Mouse (Mus musculus) myocyte (in vitro differentiated cells): ENCODE results near the gene Cfb. TPM values are rescaled to one million over a fixed set of nuclear protein-coding genes. Genes with fewer than 3 reads are reported as not detected.

Experiments used
- H3K27me3 ChIP-seq: one replicate; pipeline ENCODE4 v1.6.1; 2011; ENCODE audit not compliant: control insufficient read depth, insufficient read depth, insufficient read length
- H3K36me3 ChIP-seq: one replicate; pipeline ENCODE4 v1.6.1; 2011; ENCODE audit not compliant: control insufficient read depth, insufficient read depth
- H3K4me2 ChIP-seq: one replicate; pipeline ENCODE4 v1.6.1; 2011; ENCODE audit warnings: low read depth, control low read depth
- H3K4me3 ChIP-seq: one replicate; pipeline ENCODE4 v1.5.1; 2011; ENCODE audit warnings: mild to moderate bottlenecking, control low read depth, moderate library complexity
- H3K79me2 ChIP-seq: one replicate; pipeline ENCODE4 v1.6.1; 2011; ENCODE audit not compliant: control insufficient read depth, insufficient read depth
- H3ac ChIP-seq: one replicate; pipeline ENCODE4 v1.6.1; 2011; ENCODE audit not compliant: control insufficient read depth, insufficient read length
- CEBPB ChIP-seq: IDR thresholded peaks from 2 replicates; pipeline ENCODE4 v1.6.1; 2011; ENCODE audit warnings: mild to moderate bottlenecking, moderate library complexity; ENCODE audit not compliant: poor library complexity, insufficient read depth, severe bottlenecking
- E2F4 ChIP-seq: IDR thresholded peaks from one replicate; pipeline ENCODE4 v1.6.1; 2011; ENCODE audit warnings: mild to moderate bottlenecking, control low read depth, moderate library complexity; ENCODE audit not compliant: insufficient read depth
- MAX ChIP-seq: IDR thresholded peaks from one replicate; pipeline ENCODE4 v1.6.1; 2011; ENCODE audit warnings: low read depth, mild to moderate bottlenecking, control low read depth
- MYOD1 ChIP-seq, 3 experiments: IDR thresholded peaks; one replicate each; pipeline ENCODE4 v1.6.1; 2011; ENCODE audit warnings: control low read depth in 2 of 3, low read depth in 2 of 3, mild to moderate bottlenecking in 2 of 3, moderate library complexity in 1 of 3; ENCODE audit not compliant: insufficient read length in 2 of 3, control insufficient read depth in 1 of 3
- MYOG ChIP-seq, 3 experiments: IDR thresholded peaks; one replicate each; pipeline ENCODE4 v1.6.1; 2011; ENCODE audit warnings: control low read depth in 2 of 3, low read depth in 2 of 3, mild to moderate bottlenecking in 2 of 3; ENCODE audit not compliant: insufficient read length in 2 of 3, control insufficient read depth in 1 of 3, insufficient read depth in 1 of 3
- POLR2A ChIP-seq: IDR thresholded peaks from one replicate; pipeline ENCODE4 v1.6.1; 2011; ENCODE audit warnings: low read depth, mild to moderate bottlenecking, control low read depth, moderate library complexity; ENCODE audit not compliant: insufficient read length
- POLR2AphosphoS2 ChIP-seq: IDR thresholded peaks from one replicate; pipeline ENCODE4 v1.6.1; 2011; ENCODE audit warnings: low read depth, control low read depth; ENCODE audit not compliant: insufficient read length
- REST ChIP-seq: IDR thresholded peaks from one replicate; pipeline ENCODE4 v1.6.1; 2011; ENCODE audit warnings: mild to moderate bottlenecking, control low read depth, moderate library complexity; ENCODE audit not compliant: insufficient read depth, insufficient read length
- SRF ChIP-seq: IDR thresholded peaks from one replicate; pipeline ENCODE4 v1.6.1; 2011; ENCODE audit warnings: low read depth; ENCODE audit not compliant: control insufficient read depth, insufficient read length
- TCF12 ChIP-seq: IDR thresholded peaks from one replicate; pipeline ENCODE4 v1.6.1; 2011; ENCODE audit warnings: mild to moderate bottlenecking, control low read depth; ENCODE audit not compliant: poor library complexity, insufficient read depth, severe bottlenecking
- TCF3 ChIP-seq: IDR thresholded peaks from one replicate; pipeline ENCODE4 v1.6.1; 2011; ENCODE audit warnings: low read depth, control low read depth; ENCODE audit not compliant: insufficient read length
- USF1 ChIP-seq: IDR thresholded peaks from one replicate; pipeline ENCODE4 v1.6.1; 2011; ENCODE audit warnings: low read depth, mild to moderate bottlenecking, control low read depth, moderate library complexity
- polyA plus RNA-seq: library from polyadenylated mRNA; unstranded; fragments of >200 nt; fragmentation: generic; extraction: Trizol; gene quantifications from one replicate; pipeline ENCODE4 v1.2.1, GENCODE M21; 2012; ENCODE audit warnings: missing spikeins

Cfb gene
- polyA plus RNA-seq, 1 experiment, result 0.37 TPM

- Histone ChIP-seq H3K27me3 (no peaks in the 10 kb centered on the region), H3K36me3 (peaks cover 4% of the 10 kb centered on the region)
Measured at GRCm38 (mm10) chr17:34899890-34900243, 37.5 kb upstream of the Cfb start.

DNA sequence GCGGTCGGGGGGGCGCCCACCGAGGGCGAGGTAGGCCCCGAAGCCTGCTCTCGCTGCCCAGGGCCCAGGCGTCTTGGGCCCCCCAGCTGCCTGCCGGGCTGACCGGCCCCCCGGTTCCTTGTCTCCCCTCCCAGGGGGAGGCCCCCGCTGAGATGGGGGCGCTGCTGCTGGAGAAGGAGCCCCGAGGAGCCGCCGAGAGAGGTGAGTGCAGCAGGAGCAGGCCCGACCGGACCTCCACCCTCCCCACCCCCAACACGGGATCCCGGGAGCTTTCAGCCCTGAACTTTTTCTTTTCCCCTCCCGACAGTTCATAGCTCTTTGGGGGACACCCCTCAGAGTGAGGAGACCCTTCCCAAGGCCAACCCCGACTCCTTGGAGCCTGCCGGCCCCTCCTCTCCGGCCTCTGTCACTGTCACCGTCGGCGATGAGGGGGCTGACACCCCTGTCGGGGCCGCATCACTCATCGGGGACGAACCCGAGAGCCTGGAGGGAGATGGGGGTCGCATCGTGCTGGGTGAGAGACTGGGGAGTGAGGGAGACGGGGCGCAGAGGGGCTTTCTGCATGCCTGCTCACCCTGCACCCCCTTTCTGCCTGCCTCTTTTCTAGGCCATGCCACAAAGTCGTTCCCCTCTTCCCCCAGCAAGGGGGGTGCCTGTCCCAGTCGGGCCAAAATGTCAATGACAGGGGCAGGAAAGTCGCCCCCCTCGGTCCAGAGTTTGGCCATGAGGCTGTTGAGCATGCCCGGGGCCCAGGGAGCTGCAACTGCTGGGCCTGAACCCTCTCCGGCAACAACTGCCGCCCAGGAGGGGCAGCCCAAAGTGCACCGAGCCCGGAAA, 37.0 kb upstream of the Cfb start:
- TF ChIP-seq POLR2AphosphoS2 (no peak), MYOG (IDR thresholded peaks at IDR 0.05; ENCODE audit: control insufficient read depth in 1 of 3, insufficient read depth in 1 of 3, insufficient read length in 2 of 3, low read depth in 2 of 3) (peak in 1 of 3 experiments; percentile 37), POLR2A (peak; percentile 8)
- peak overlapping the region; percentile 80 for H3K4me2 ChIP-seq
- no peaks in the 10 kb centered on the region for H3K27me3 ChIP-seq
- H3K79me2 ChIP-seq, result peaks cover 28% of the 10 kb centered on the region
- H3K36me3 ChIP-seq, result peaks cover 4% of the 10 kb centered on the region
- peak overlapping the region; percentile 91 for H3K4me3 ChIP-seq
- H3ac ChIP-seq, result peak overlapping the region; percentile 75

More at GRCm38 (mm10) chr17:34899890-34900243, 37.5 kb upstream of the Cfb start:
- Histone ChIP-seq H3ac (peak overlapping the region; percentile 75), H3K4me3 (peak overlapping the region; percentile 91), H3K4me2 (peak overlapping the region; percentile 80), H3K79me2 (peaks cover 28% of the 10 kb centered on the region)
- TF ChIP-seq POLR2A, result no peak
- peak; percentile 34 for TF ChIP-seq USF1

GRCm38 (mm10) chr17:34898706-34899052, 36.4 kb upstream of the Cfb start:
- Histone ChIP-seq H3K4me2 (no peak overlapping the region), H3K27me3 (no peaks in the 10 kb centered on the region), H3K36me3 (peaks cover 4% of the 10 kb centered on the region), H3K79me2 (peaks cover 28% of the 10 kb centered on the region), H3ac (peak overlapping the region; percentile 75), H3K4me3 (peak overlapping the region; percentile 91)
- TF ChIP-seq CEBPB, result no peak
- TF ChIP-seq E2F4, result no peak
- no peak for TF ChIP-seq TCF12
- no peak for TF ChIP-seq TCF3

- H3K79me2 ChIP-seq, result peaks cover 28% of the 10 kb centered on the region
- peaks cover 4% of the 10 kb centered on the region for H3K36me3 ChIP-seq
- TF ChIP-seq USF1 (peak; percentile 77), POLR2AphosphoS2 (peak; percentile 92), CEBPB (no peak), REST (no peak), MYOD1 (IDR thresholded peaks at IDR 0.05; ENCODE audit: control insufficient read depth in 1 of 3, insufficient read length in 2 of 3, low read depth in 2 of 3) (peak; percentile 1 to 84 (median 78)), MAX (peak; percentile 51), SRF (no peak), MYOG (IDR thresholded peaks at IDR 0.05; ENCODE audit: control insufficient read depth in 1 of 3, insufficient read depth in 1 of 3, insufficient read length in 2 of 3, low read depth in 2 of 3) (peak; percentile 57 to 89 (median 69)), E2F4 (no peak), TCF3 (no peak), TCF12 (peak; percentile 5), POLR2A (peak; percentile 79)
- H3K27me3 ChIP-seq, result no peaks in the 10 kb centered on the region
- peak within 1 kb of the TSS; percentile 98 for H3K4me2 ChIP-seq
- peak within 1 kb of the TSS; percentile 75 for H3ac ChIP-seq
- peak within 1 kb of the TSS; percentile 91 for H3K4me3 ChIP-seq
Measured at GRCm38 (mm10) chr17:34898160-34898586, 35.9 kb upstream of the Cfb start, which contains the start of the genes C2 and Ehmt2. TSS of gene C2 (minus strand) at chr17:34898265. TSS of gene Ehmt2 (plus strand) at chr17:34898469.

DNA sequence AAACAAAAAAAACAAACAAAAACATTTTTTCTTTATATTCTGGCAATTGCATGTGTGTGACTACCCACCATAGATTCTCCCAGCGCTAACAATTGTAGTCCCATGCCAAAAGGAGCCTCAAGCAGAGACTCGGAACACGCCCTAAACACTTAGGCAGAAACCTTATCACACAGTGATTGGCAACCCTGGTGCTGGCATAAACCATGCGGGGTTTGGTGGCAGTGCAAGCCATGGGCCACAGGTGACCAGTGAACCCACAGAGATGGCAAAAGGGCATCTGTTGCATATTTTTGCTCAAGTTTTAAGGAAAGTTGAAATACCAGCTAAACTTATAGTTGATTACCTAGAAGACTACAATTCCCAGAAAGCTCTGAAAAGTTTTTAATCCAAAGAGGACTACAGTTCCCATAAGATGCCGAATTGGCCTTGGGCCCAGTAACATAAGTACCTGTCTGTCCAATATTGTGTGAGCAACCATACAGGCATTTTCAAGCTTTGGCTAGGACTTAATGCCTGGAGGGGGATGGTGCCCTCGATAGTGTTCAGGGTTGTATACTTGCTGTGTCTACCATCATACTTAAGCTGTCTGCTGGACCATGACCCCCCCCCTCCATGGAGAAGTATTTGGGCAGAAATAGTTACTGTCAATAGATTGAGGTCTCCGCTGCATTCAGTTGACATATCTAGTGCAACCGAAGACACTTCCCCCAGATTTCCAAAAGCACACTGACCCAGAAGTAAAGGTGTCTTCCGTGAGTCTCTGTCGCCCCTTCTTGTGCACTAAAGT, 35.2 kb upstream of the Cfb start:
- no peaks in the 10 kb centered on the region for H3K27me3 ChIP-seq
- H3ac ChIP-seq, result peak overlapping the region; percentile 75
- H3K79me2 ChIP-seq, result peaks cover 28% of the 10 kb centered on the region
- peak overlapping the region; percentile 91 for H3K4me3 ChIP-seq
- peak overlapping the region; percentile 98 for H3K4me2 ChIP-seq
- no peak for TF ChIP-seq USF1
- TF ChIP-seq MYOD1 (IDR thresholded peaks at IDR 0.05; ENCODE audit: control insufficient read depth in 1 of 3, insufficient read length in 2 of 3, low read depth in 2 of 3), result peak in 1 of 3 experiments; percentile 0
- peak; percentile 14 for TF ChIP-seq POLR2AphosphoS2
- H3K36me3 ChIP-seq, result no peaks in the 10 kb centered on the region
